In the genomic region with DNA sequence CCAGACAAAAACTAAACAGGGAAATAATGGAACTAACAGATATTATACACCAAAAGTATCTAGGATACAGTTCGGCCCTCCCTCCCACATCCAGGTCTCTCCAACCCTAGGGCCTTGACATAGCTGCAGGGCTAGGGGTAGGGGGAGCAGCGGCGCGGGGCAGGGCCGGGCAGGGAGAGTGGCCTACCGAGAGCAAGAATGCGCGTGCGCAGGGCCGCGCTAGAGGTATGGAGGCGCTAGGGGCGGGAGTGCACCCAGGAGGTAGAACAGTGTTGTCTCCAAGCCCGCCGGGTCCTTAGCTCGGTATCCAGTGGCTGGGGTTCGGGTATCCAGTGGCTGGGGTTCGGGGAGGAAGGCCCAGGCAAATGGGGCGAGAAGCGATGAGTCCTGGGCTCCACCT, we compare ENCODE assay signal across 34 mouse cellular contexts. TPM values are rescaled to one million over a fixed set of nuclear protein-coding genes. Genes with fewer than 3 reads are reported as not detected.
DNase-seq lines count a peak whose midpoint lies in the region; ATAC-seq and TF ChIP-seq lines count a peak whose summit lies in the region.
"Had no signal": no experiment of that assay in that cellular context is flagged by ENCODE, and none has a peak within 500 bp of the region (broad histone marks: within the 10 kb centered on the region; RNA-seq: fewer than 3 reads in every experiment).

No protein-coding gene starts in this region.

- no peaks in the 10 kb centered on the region for H3K27me3 ChIP-seq in megakaryocyte, embryonic 14.5 days (replicated peaks)
- no peaks in the 10 kb centered on the region for H3K27me3 ChIP-seq in ES-Bruce4 (ENCODE audit: control insufficient read depth, insufficient read depth, low read length, poor library complexity, severe bottlenecking)
- H3K27me3 ChIP-seq in midbrain, embryonic 15.5 days (replicated peaks) = no peaks in the 10 kb centered on the region
- H3K27me3 ChIP-seq: CH12.LX; forebrain, embryonic 13.5 days; heart, embryonic 13.5 days; hindbrain, embryonic 12.5 days; hindbrain, embryonic 15.5 days had no signal

- no peaks in the 10 kb centered on the region for H3K36me3 ChIP-seq in megakaryocyte, embryonic 14.5 days (replicated peaks; ENCODE audit: low read length)
- H3K36me3 ChIP-seq in ES-Bruce4 (ENCODE audit: control insufficient read depth, insufficient read depth, low read length, poor library complexity, severe bottlenecking) = no peaks in the 10 kb centered on the region
- no peaks in the 10 kb centered on the region for H3K36me3 ChIP-seq in midbrain, embryonic 15.5 days (replicated peaks)
- H3K36me3 ChIP-seq: forebrain, embryonic 10.5 days; heart, embryonic 13.5 days; hindbrain, embryonic 12.5 days; hindbrain, embryonic 15.5 days had no signal

- no peaks in the 10 kb centered on the region for H3K4me1 ChIP-seq in megakaryocyte, embryonic 14.5 days
- H3K4me1 ChIP-seq in ES-Bruce4 (ENCODE audit: control insufficient read depth, insufficient read depth, low read length) = peaks cover 2% of the 10 kb centered on the region
- H3K4me1 ChIP-seq in midbrain, embryonic 15.5 days = no peaks in the 10 kb centered on the region
- H3K4me1 ChIP-seq: forebrain, embryonic 10.5 days; forebrain, embryonic 13.5 days; heart, embryonic 13.5 days; hindbrain, embryonic 12.5 days; hindbrain, embryonic 15.5 days had no signal

- no peak for TF ChIP-seq CTCF in ES-Bruce4 (IDR thresholded peaks at IDR 0.05; ENCODE audit: low read depth, low read length)

- ATAC-seq in megakaryocyte, adult 5-6 weeks (ENCODE audit: poor library complexity, severe bottlenecking) = no peak
- ATAC-seq in midbrain, embryonic 15.5 days (replicated peaks) = no peak
- ATAC-seq: forebrain, embryonic 13.5 days; forebrain, embryonic 16.5 days; intestine, postnatal 0 days had no signal

- H3K4me3 ChIP-seq in megakaryocyte, embryonic 14.5 days (replicated peaks) = peak overlapping the region; percentile 28
- H3K4me3 ChIP-seq in ES-Bruce4 (ENCODE audit: low read depth, low read length) = peak overlapping the region; percentile 61
- no peak overlapping the region for H3K4me3 ChIP-seq in midbrain, embryonic 15.5 days
- H3K4me3 ChIP-seq: forebrain, embryonic 10.5 days; forebrain, embryonic 13.5 days; heart, embryonic 13.5 days; hindbrain, embryonic 12.5 days; hindbrain, embryonic 15.5 days had no signal

- TF ChIP-seq EP300 in ES-Bruce4 (IDR thresholded peaks at IDR 0.05; ENCODE audit: insufficient read depth, low read depth, low read length) = no peak

- peak; percentile 93 for DNase-seq in R1 (ENCODE audit: low read depth, low spot score)
- DNase-seq in testis, postnatal 14 days (ENCODE audit: low spot score) = peak; percentile 6
- no peak for DNase-seq in cerebellum, postnatal 25 days
- DNase-seq: adrenal gland, adult 2 months; adrenal gland, postnatal 14 days; B cell, adult 2 months; cerebellum, adult 11-12 months; cerebellum, adult 8-10 months; cerebellum, postnatal 10 days; gastrocnemius, postnatal 14 days; heart, adult 11 months; heart, postnatal 14 days; heart, postnatal 4 days had no signal

- no peak overlapping the region for H3K27ac ChIP-seq in ES-Bruce4 (ENCODE audit: insufficient read depth, low read length)
- H3K27ac ChIP-seq in midbrain, embryonic 15.5 days = no peak overlapping the region
- H3K27ac ChIP-seq: forebrain, embryonic 10.5 days; forebrain, embryonic 13.5 days; heart, embryonic 13.5 days; hindbrain, embryonic 12.5 days; hindbrain, embryonic 15.5 days had no signal

- no peak overlapping the region for H3K4me2 ChIP-seq in midbrain, embryonic 15.5 days
- H3K4me2 ChIP-seq: forebrain, embryonic 13.5 days; heart, embryonic 13.5 days; hindbrain, embryonic 12.5 days; hindbrain, embryonic 15.5 days had no signal

- 52% methylated on average over 20 of the region's 20 CpGs for WGBS in midbrain, embryonic 15.5 days

- peaks cover 5% of the 10 kb centered on the region for H3K9me3 ChIP-seq in megakaryocyte, embryonic 14.5 days
- no peaks in the 10 kb centered on the region for H3K9me3 ChIP-seq in ES-Bruce4 (replicated peaks; ENCODE audit: control insufficient read depth, insufficient read depth, low read length, poor library complexity, severe bottlenecking)
- 0 out of 2 replicates have a peak, but pooled peaks cover 7% of the 10 kb centered on the region for H3K9me3 ChIP-seq in midbrain, embryonic 15.5 days
- H3K9me3 ChIP-seq: hindbrain, embryonic 15.5 days had no signal

- TF ChIP-seq POLR2A in ES-Bruce4 (IDR thresholded peaks at IDR 0.05; ENCODE audit: insufficient read depth, low read length) = no peak

- peak overlapping the region; percentile 43 for H3K9ac ChIP-seq in ES-Bruce4 (ENCODE audit: low read depth, poor library complexity, severe bottlenecking)
- H3K9ac ChIP-seq in midbrain, embryonic 15.5 days = no peak overlapping the region
- H3K9ac ChIP-seq: forebrain, embryonic 13.5 days; heart, embryonic 13.5 days; hindbrain, embryonic 12.5 days; hindbrain, embryonic 15.5 days had no signal

RNA-seq across cellular contexts. Expression of gene Gm17067, which starts 23.0 kb away (rescaled TPM):
- polyA plus RNA-seq in megakaryocyte, embryonic 14.5 days (2012; ENCODE audit: insufficient read depth, low replicate concordance) = not detected in 2 replicates
- not detected in 2 replicates for total RNA-seq in megakaryocyte, adult 5-6 weeks (2015)
- not detected in 2 replicates for total RNA-seq in megakaryocyte, adult 5-6 weeks (2017)
- 25.2 and 32.4 TPM in 2 replicates for polyA plus RNA-seq in ES-Bruce4 (2011; ENCODE audit: insufficient read depth, insufficient read length, low read depth, missing spikeins)
- polyA plus RNA-seq in midbrain, embryonic 15.5 days (2015; fragmentation: Nextera tagmentation; extraction: Ambion mirVana) = not detected in 2 replicates
- total RNA-seq: CH12.LX; gastrocnemius, adult 18-20 months; gastrocnemius, postnatal 14 days; gastrocnemius, postnatal 4 days; heart, adult 8-10 months; heart, postnatal 14 days; heart, postnatal 4 days; MEL had no signal
- polyA plus RNA-seq: adrenal gland, adult 2 months; embryonic facial prominence, embryonic 11.5 days; embryonic facial prominence, embryonic 14.5 days; forebrain, embryonic 10.5 days; forebrain, embryonic 13.5 days; forebrain, embryonic 16.5 days; heart, embryonic 13.5 days; heart, embryonic 16.5 days; hindbrain, embryonic 12.5 days; hindbrain, embryonic 15.5 days; intestine, embryonic 14.5 days; intestine, postnatal 0 days had no signal

RNA-seq across cellular contexts. Expression of gene Vmn2r62, which starts 43.5 kb away (rescaled TPM):
- not detected in 2 replicates for polyA plus RNA-seq in megakaryocyte, embryonic 14.5 days (2012; ENCODE audit: insufficient read depth, low replicate concordance)
- total RNA-seq in megakaryocyte, adult 5-6 weeks (2015) = not detected in 2 replicates
- not detected in 2 replicates for total RNA-seq in megakaryocyte, adult 5-6 weeks (2017)
- polyA plus RNA-seq in ES-Bruce4 (2011; ENCODE audit: insufficient read depth, insufficient read length, low read depth, missing spikeins) = not detected in 2 replicates
- not detected in 2 replicates for polyA plus RNA-seq in midbrain, embryonic 15.5 days (2015; fragmentation: Nextera tagmentation; extraction: Ambion mirVana)
- total RNA-seq: adrenal gland, adult 2 months; adrenal gland, postnatal 14 days; adrenal gland, postnatal 4 days; CH12.LX; gastrocnemius, adult 18-20 months; gastrocnemius, postnatal 14 days; gastrocnemius, postnatal 4 days; heart, adult 8-10 months; heart, postnatal 14 days; heart, postnatal 4 days; MEL had no signal
- polyA plus RNA-seq: adrenal gland, adult 2 months; embryonic facial prominence, embryonic 11.5 days; embryonic facial prominence, embryonic 14.5 days; forebrain, embryonic 10.5 days; forebrain, embryonic 13.5 days; forebrain, embryonic 16.5 days; heart, embryonic 13.5 days; heart, embryonic 16.5 days; hindbrain, embryonic 12.5 days; hindbrain, embryonic 15.5 days; intestine, embryonic 14.5 days; intestine, postnatal 0 days had no signal

RNA-seq across cellular contexts. Expression of gene Zfp975, which starts 57.3 kb away (rescaled TPM):
- polyA plus RNA-seq in megakaryocyte, embryonic 14.5 days (2012; ENCODE audit: insufficient read depth, low replicate concordance) = 0.16 TPM in 1 of 2 replicates, not detected in the other
- 1.8 and 3.2 TPM in 2 replicates for total RNA-seq in megakaryocyte, adult 5-6 weeks (2015)
- total RNA-seq in megakaryocyte, adult 5-6 weeks (2017) = 2.0 and 2.3 TPM in 2 replicates
- 22.5 and 22.9 TPM in 2 replicates for polyA plus RNA-seq in ES-Bruce4 (2011; ENCODE audit: insufficient read depth, insufficient read length, low read depth, missing spikeins)
- polyA plus RNA-seq in midbrain, embryonic 15.5 days (2015; fragmentation: Nextera tagmentation; extraction: Ambion mirVana) = 7.3 and 7.7 TPM in 2 replicates
- total RNA-seq: MEL had no signal

Comparison
In these comparisons a context has a peak if more than half of its experiments do, and no peak if none do; other contexts are left out.
1. DNase-seq: peak in R1 (single experiment) and testis, postnatal 14 days (single experiment); none in cerebellum, postnatal 25 days (0 of 2).
2. RNA of gene Gm17067, which starts 23.0 kb away (polyA plus RNA-seq): 25.2 to 32.4 TPM in ES-Bruce4; not detected in midbrain, embryonic 15.5 days and not detected in megakaryocyte, embryonic 14.5 days; every median in the first group is over 10 times any median in the second.